19 mouse cellular contexts compared by ENCODE assay signal in genomic region chr7:139896796-139897195, GRCm38 (mm10). TPM values are rescaled to one million over a fixed set of nuclear protein-coding genes. Genes with fewer than 3 reads are reported as not detected.
"Had no signal": no experiment of that assay in that cellular context is flagged by ENCODE, and none has a peak within 500 bp of the region (broad histone marks: within the 10 kb centered on the region; RNA-seq: fewer than 3 reads in every experiment).

No protein-coding gene starts in this region.

- H3K36me3 ChIP-seq: limb, embryonic 10.5 days; liver, embryonic 15.5 days; midbrain, embryonic 15.5 days; neural tube, embryonic 12.5 days; stomach, embryonic 15.5 days had no signal

- H3K27ac ChIP-seq: limb, embryonic 10.5 days; liver, embryonic 15.5 days; midbrain, embryonic 15.5 days; neural tube, embryonic 12.5 days; stomach, embryonic 15.5 days had no signal

- H3K4me3 ChIP-seq: limb, embryonic 10.5 days; liver, embryonic 15.5 days; neural tube, embryonic 12.5 days; stomach, embryonic 15.5 days had no signal

- H3K4me1 ChIP-seq: liver, embryonic 15.5 days had no signal

- ATAC-seq: lung, postnatal 0 days; midbrain, embryonic 15.5 days had no signal

- H3K9ac ChIP-seq: liver, embryonic 15.5 days; midbrain, embryonic 15.5 days; neural tube, embryonic 12.5 days; stomach, embryonic 15.5 days had no signal

- H3K9me3 ChIP-seq: limb, embryonic 10.5 days; liver, embryonic 15.5 days; midbrain, embryonic 15.5 days; neural tube, embryonic 12.5 days; stomach, embryonic 15.5 days had no signal

- DNase-seq: kidney, adult 8-10 months; kidney, postnatal 25 days; lung, adult 2 months; lung, postnatal 36 days; thymus, adult 2 months; thymus, postnatal 25 days had no signal

- H3K4me2 ChIP-seq: liver, embryonic 11.5 days; liver, embryonic 15.5 days; stomach, embryonic 15.5 days had no signal

RNA-seq across cellular contexts. Expression of gene Kndc1, which starts 2.3 kb away (rescaled TPM):
- total RNA-seq: megakaryocyte progenitor cell, adult 5-6 weeks; monocyte, adult 5-6 weeks; neutrophil, adult 5-6 weeks had no signal
- polyA plus RNA-seq: limb, embryonic 10.5 days; liver, embryonic 11.5 days; liver, embryonic 15.5 days had no signal

RNA-seq across cellular contexts. Expression of gene Utf1, which starts 46.8 kb away (rescaled TPM):
- total RNA-seq: layer of hippocampus, postnatal 10 days; left cerebral cortex, postnatal 10 days; megakaryocyte progenitor cell, adult 5-6 weeks; monocyte, adult 5-6 weeks; neutrophil, adult 5-6 weeks had no signal
- polyA plus RNA-seq: liver, embryonic 11.5 days; liver, embryonic 15.5 days; lung, adult 2 months; lung, postnatal 0 days; midbrain, embryonic 15.5 days; neural tube, embryonic 12.5 days; urinary bladder, adult 2 months had no signal
